Mouse (Mus musculus) heart, postnatal 0 days (tissue): ENCODE results near the gene Tmem220. TPM values are rescaled to one million over a fixed set of nuclear protein-coding genes. Genes with fewer than 3 reads are reported as not detected.

Source experiments
- ATAC-seq: fragments of 200-750 bp; cut with Nextera tagmentation; 2 replicates; pipeline ENCODE4 v1.8.0; 2017; ENCODE audit warnings: low read depth, moderate number of reproducible peaks, moderate library complexity; ENCODE audit not compliant: insufficient read depth
- DNase-seq: peaks from one replicate; pipeline ENCODE4 v3.0.0-alpha.2; 2016; ENCODE audit warnings: low spot score
- H3K27ac ChIP-seq: fragments of 300-500 bp; sonication (generic); 2 replicates; pipeline ENCODE4 v1.5.1; 2014; ENCODE audit warnings: low read depth, mild to moderate bottlenecking
- H3K27me3 ChIP-seq: fragments of 300-500 bp; sonication (generic); 2 replicates; pipeline ENCODE4 v1.6.1; 2014; ENCODE audit warnings: low read length, mixed read lengths; ENCODE audit not compliant: control insufficient read depth, insufficient read depth
- H3K36me3 ChIP-seq: fragments of 300-500 bp; sonication (generic); replicated peaks from 2 replicates; pipeline ENCODE4 v1.6.1; 2014; ENCODE audit warnings: low read length, mixed read lengths; ENCODE audit not compliant: control insufficient read depth, insufficient read depth
- H3K4me1 ChIP-seq: fragments of 300-500 bp; sonication (generic); 2 replicates; pipeline ENCODE4 v1.6.1; 2014; ENCODE audit warnings: antibody characterized with exemption; ENCODE audit not compliant: control insufficient read depth, insufficient read depth
- H3K4me2 ChIP-seq: fragments of 300-500 bp; sonication (generic); 2 replicates; pipeline ENCODE4 v1.6.1; 2014; ENCODE audit warnings: low read depth, mild to moderate bottlenecking, low read length, moderate library complexity
- H3K4me3 ChIP-seq: fragments of 300-500 bp; sonication (generic); 2 replicates; pipeline ENCODE4 v1.5.1; 2014; ENCODE audit warnings: low read depth, low read length
- H3K9ac ChIP-seq: fragments of 300-500 bp; sonication (generic); replicated peaks from 2 replicates; pipeline ENCODE4 v1.6.1; 2014; ENCODE audit warnings: low read depth, low read length, mixed read lengths
- H3K9me3 ChIP-seq: fragments of 300-500 bp; sonication (generic); replicated peaks from 2 replicates; pipeline ENCODE4 v1.6.1; 2016; ENCODE audit warnings: low read length; ENCODE audit not compliant: control insufficient read depth
- CTCF ChIP-seq: IDR thresholded peaks from 2 replicates; pipeline ENCODE4 v1.5.1; 2016; ENCODE audit warnings: antibody characterized with exemption, control low read depth, low read depth
- EP300 ChIP-seq: IDR thresholded peaks from 2 replicates; pipeline ENCODE4 v1.6.1; 2016; ENCODE audit warnings: antibody characterized with exemption, low read depth
- WGBS: fragments of 180-500 bp; shearing (Covaris S2); extraction: QIAGEN DNeasy Blood & Tissue Kit; methylation state at CpG from one replicate; pipeline ENCODE4 v1.1.7; 2014; 5-methylcytosine and 5-hydroxymethylcytosine counted together
- polyA plus RNA-seq: library from polyadenylated mRNA; unstranded; fragments of >200 nt; fragmentation: Nextera tagmentation; extraction: Ambion mirVana; gene quantifications from 2 replicates; pipeline ENCODE4 v1.2.1, GENCODE M21; 2015
- total RNA-seq: library from RNA; depleted of rRNA; stranded (reverse); fragments of >200 nt; gene quantifications from 2 replicates; pipeline ENCODE4 v1.2.3, GENCODE M21; 2014; ENCODE audit warnings: low replicate concordance; rRNA removed

Gene Tmem220
- total RNA-seq (not detected in 2 replicates), polyA plus RNA-seq (1.7 and 2.3 TPM in 2 replicates)

GRCm38 (mm10) chr11:67024867-67025477 lies at the start of gene Tmem220:
TSS of gene Tmem220 (plus strand) at chr11:67025154.
- Histone ChIP-seq H3K9me3 (no peaks in the 10 kb centered on the region), H3K4me2 (peak within 1 kb of the TSS; percentile 64), H3K4me3 (peak within 1 kb of the TSS; percentile 59), H3K4me1 (peaks cover 4% of the 10 kb centered on the region; the same call in 1 of the 2 replicates), H3K36me3 (no peaks in the 10 kb centered on the region), H3K9ac (peak within 1 kb of the TSS; percentile 49), H3K27ac (peak within 1 kb of the TSS; percentile 39; the same call in 1 of the 2 replicates), H3K27me3 (no peaks in the 10 kb centered on the region)
- ATAC-seq (peak; percentile 99), DNase-seq (peak; percentile 96)
- TF ChIP-seq EP300 (no peak; the same call in 1 of the 2 replicates), CTCF (peak; percentile 82)
- WGBS = 2% methylated on average over 31 of the region's 35 CpGs

GRCm38 (mm10) chr11:66975606-66976330 lies 49.2 kb upstream of the Tmem220 start:
- TF ChIP-seq EP300 (no peak), CTCF (no peak)
- Histone ChIP-seq H3K36me3 (no peaks in the 10 kb centered on the region), H3K4me2 (no peak overlapping the region), H3K9ac (no peak overlapping the region), H3K9me3 (peaks cover 11% of the 10 kb centered on the region; the same call in 1 of the 2 replicates), H3K4me1 (no peaks in the 10 kb centered on the region), H3K4me3 (no peak overlapping the region), H3K27me3 (no peaks in the 10 kb centered on the region), H3K27ac (no peak overlapping the region)
- WGBS = 78% methylated on average over 7 of the region's 7 CpGs
- DNase-seq (no peak), ATAC-seq (no peak)

GRCm38 (mm10) chr11:66981336-66982115 lies 43.4 kb upstream of the Tmem220 start:
- TF ChIP-seq EP300 (no peak), CTCF (no peak)
- ATAC-seq = no peak
- Histone ChIP-seq H3K4me3 (no peak overlapping the region), H3K27ac (no peak overlapping the region), H3K27me3 (no peaks in the 10 kb centered on the region), H3K9ac (no peak overlapping the region), H3K36me3 (no peaks in the 10 kb centered on the region), H3K4me1 (no peaks in the 10 kb centered on the region), H3K4me2 (no peak overlapping the region), H3K9me3 (no peaks in the 10 kb centered on the region)
- no peak for DNase-seq
- 74% methylated on average over 15 of the region's 15 CpGs for WGBS

GRCm38 (mm10) chr11:66982794-66983193 lies 42.2 kb upstream of the Tmem220 start:
- H3K36me3 ChIP-seq = no peaks in the 10 kb centered on the region
- H3K27ac ChIP-seq = no peak overlapping the region
- DNase-seq (peak; percentile 67), ATAC-seq (peak; percentile 90)
- H3K4me3 ChIP-seq = no peak overlapping the region
- no peaks in the 10 kb centered on the region for H3K4me1 ChIP-seq
- no peaks in the 10 kb centered on the region for H3K27me3 ChIP-seq
- 22% methylated on average over 6 of the region's 6 CpGs for WGBS
- TF ChIP-seq CTCF (peak; percentile 74), EP300 (no peak)
- no peak overlapping the region for H3K9ac ChIP-seq
- H3K4me2 ChIP-seq = no peak overlapping the region
- no peaks in the 10 kb centered on the region for H3K9me3 ChIP-seq

GRCm38 (mm10) chr11:66983422-66984164 lies 41.4 kb upstream of the Tmem220 start:
- no peak for ATAC-seq
- WGBS = 57% methylated on average over 11 of the region's 11 CpGs
- H3K27ac ChIP-seq = no peak overlapping the region

More at GRCm38 (mm10) chr11:66983422-66984164, 41.4 kb upstream of the Tmem220 start:
- TF ChIP-seq CTCF (no peak), EP300 (no peak)
- H3K4me3 ChIP-seq = no peak overlapping the region
- H3K4me1 ChIP-seq = no peaks in the 10 kb centered on the region
- no peaks in the 10 kb centered on the region for H3K36me3 ChIP-seq
- no peak for DNase-seq
- H3K4me2 ChIP-seq = no peak overlapping the region
- H3K9ac ChIP-seq = no peak overlapping the region
- H3K27me3 ChIP-seq = no peaks in the 10 kb centered on the region
- no peaks in the 10 kb centered on the region for H3K9me3 ChIP-seq
